Mouse (Mus musculus): ENCODE data around the gene Gng7. TPM values are rescaled to one million over a fixed set of nuclear protein-coding genes. Genes with fewer than 3 reads are reported as not detected.
"Not testable (repeated sequence)": the region's sequence is repeated elsewhere in the genome, so short reads cannot be mapped to it uniquely, and the experiment has no call there.

Gng7 gene
- total RNA-seq (2021), result under 1 TPM; 0.13 to 0.34 TPM

DNA sequence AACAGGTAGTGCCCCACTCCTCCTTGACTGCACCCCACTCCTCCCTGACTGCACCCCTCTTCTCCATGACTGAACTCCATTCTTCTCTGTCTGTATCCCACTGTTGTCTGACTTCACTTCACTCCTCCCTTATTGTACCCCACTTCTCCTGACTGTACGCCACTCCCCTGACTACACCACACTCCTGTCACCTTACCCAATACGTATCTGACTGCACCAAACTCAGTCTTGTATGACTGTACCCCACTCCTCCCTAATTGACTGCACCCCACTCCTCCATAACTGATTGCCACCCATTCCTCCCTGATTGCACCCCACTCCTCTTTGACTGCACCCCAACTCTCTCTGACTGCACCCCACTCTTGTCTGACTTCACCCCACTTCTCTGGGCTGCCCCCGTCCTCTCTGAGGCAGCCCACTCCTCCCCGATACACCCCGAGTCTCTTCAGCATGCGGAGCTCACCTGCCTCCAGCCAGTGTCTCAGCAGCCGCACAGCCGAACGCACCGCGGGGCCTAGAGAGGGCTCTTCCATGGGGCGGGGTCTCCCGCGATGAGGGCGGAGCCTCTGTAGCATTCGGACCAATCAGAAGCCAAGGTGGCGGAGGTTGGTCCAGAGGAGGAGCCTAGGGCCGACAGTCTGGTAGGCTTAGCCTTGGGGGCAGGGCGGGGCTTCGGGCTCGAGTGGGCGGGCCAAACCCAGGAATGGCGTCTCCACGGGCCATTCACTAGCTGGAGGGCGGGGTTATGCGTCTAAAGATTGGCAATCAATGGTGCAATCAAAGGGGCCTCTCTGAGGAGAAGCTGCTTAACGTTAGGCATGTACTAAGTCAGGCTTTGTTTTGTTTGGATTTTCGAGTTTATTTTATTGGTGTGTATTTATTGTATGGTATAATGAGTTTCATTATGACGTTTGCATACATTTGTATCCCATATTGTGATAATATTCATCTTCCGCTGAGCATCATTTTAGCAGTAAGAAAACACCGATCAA, at the start of gene Gng7:
TSS of gene Gng7 (minus strand) at position 553 of the 992 bp plus-strand sequence.
- intact Hi-C loops (cut with DNase I), result loop anchor here (5.0 kb wide), 1 partner anchor 163 kb away; the partner anchor contains the start of gene Eef2
- DNase-seq (ENCODE audit: low spot score), result peak; percentile 75

DNA sequence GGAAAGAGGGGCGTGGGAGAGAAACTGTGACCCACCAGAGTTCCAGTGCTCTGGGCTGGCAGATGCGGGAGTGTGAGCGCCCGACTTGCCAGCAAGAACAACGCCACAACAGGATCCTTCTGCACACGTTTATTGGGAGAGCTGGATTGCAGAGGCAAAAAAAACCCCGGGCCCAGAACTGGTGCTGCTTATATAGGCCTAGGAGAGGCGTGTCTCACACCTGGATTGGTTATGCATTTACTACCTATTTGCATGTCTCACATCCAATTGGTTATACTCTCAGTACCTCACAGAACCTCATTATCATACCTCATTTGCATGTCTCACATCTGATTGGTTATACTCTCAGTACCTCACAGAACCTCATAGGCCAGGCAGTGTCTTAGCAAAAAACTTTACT, 49.8 kb upstream of the Gng7 start:
- intact Hi-C loops (cut with DNase I); DNase-seq (ENCODE audit: low spot score): not testable (repeated sequence)

DNA sequence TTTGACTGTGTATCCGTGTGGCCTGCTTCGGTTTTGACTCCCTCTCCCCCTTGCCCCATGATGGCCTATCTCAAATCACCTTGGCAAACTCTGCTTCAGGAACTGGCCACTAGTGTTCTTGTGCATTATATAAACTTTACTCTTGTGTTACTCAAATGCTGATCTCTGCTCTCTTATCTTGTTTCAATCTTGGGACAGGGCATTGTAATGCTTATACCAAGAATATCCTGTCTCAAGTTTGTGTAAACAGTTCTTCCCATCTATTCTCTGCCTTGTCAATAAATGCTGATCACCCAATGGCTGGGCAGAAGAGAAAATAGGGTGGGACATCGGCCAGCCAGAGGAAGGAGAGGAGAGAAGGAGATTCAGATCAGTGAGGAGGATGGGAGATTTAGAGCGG, 48.0 kb upstream of the Gng7 start:
- intact Hi-C loops (cut with DNase I), result no loop called here
- no peak for DNase-seq (ENCODE audit: low spot score)

DNA sequence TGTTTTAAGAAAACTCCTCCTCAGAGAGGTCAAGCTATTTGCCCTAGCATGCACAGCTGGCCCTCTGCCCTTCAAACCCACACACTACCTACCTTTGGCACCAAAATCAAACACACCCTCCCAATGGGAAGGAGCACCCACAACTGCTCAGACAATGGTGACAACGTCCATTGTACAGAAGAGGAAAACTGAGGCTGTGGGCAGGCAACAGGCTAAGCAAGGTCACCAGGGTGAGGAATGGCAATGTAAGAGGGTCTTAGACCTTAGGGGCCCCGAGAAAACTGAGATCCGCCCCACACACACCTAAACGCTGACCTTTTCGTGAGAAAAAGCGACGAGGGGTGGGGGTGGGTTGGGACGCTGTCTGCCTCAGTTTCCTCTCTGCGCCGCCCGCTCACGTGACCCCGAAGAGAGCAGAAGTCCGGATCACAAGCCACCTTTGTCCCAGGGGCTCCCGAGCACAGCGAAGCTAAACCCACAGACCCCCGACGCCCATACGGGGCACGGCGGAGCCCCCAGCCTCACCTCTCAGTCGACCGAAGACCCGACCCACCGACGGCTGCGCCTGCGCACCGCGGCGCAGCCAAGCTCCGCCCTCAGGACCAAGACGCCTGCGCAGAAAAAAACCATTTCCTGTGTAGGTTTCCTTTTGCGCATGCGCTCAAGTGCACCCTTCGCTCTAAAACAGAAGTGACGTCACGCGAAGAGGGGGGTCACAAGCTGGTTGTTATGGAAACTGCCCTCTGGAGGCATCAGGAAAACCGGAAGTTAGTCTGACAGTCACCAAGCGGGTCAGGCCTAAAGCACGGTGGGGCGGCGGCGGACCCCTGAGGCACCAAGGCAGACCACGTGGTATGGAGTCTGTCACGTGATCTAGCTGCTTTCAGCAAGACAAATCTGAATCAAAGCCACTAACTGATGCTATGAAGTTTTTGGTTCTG, 45.1 kb upstream of the Gng7 start, which contains the start of gene Sgta:
TSS of gene Sgta (minus strand) at position 579 of the 941 bp plus-strand sequence.
- intact Hi-C loops (cut with DNase I), result no loop called here
- DNase-seq (ENCODE audit: low spot score), result peak; percentile 99

DNA sequence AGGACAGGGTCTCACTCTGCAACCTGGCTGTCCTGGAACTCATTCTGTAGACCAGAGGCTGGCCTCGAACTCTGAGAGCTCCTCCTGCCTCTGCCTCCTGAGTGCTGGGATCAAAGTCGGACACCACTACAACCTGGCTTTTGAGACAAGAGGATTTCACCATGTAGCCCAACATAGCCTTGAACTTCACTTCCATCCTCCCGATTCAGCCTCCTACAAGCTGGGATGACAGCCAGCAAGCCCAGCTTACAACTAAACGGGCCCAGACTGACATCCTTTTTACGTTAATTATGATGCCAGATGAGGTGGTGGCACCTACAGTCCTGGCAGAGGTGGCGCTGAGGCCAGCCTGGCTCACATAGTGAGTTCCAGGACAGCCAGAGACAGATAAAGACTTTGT, 44.2 kb upstream of the Gng7 start:
- intact Hi-C loops (cut with DNase I), result no loop called here
- DNase-seq (ENCODE audit: low spot score), result no peak

DNA sequence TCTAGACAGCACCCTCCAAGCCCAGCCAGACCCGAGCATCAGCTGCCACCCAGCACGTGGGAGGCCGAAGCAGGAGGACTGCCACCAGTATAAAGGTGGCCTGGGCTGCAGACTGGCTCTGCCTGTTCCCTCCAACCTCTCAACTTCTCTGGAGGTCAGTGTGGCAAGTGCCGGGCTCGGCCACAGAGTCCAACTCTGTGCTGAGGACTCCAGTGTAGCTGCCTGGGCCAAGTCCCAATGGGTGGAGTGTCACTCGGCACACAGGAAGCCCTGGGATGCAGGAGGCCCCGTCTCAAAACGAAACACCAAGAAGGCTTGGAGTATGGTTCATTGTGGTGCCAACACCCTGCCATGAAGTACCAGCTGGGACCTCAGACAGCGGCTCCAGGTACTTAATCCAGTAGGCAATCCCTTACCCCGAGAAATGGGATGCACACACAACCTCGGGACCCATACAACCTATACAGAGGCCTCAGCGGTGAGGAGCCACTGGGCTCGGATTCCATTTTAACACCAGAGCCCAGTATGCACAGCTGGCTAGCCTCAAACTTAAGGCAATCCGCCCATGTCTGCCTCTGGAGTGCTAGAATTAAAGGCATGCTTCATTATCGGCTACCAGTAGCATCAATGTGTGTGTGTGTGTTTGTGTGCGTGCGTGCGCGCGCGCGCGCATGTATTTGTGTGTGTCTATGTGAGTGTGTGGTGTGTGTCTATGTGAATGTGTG, 42.8 kb upstream of the Gng7 start:
- intact Hi-C loops (cut with DNase I), result no loop called here
- no peak for DNase-seq (ENCODE audit: low spot score)

DNA sequence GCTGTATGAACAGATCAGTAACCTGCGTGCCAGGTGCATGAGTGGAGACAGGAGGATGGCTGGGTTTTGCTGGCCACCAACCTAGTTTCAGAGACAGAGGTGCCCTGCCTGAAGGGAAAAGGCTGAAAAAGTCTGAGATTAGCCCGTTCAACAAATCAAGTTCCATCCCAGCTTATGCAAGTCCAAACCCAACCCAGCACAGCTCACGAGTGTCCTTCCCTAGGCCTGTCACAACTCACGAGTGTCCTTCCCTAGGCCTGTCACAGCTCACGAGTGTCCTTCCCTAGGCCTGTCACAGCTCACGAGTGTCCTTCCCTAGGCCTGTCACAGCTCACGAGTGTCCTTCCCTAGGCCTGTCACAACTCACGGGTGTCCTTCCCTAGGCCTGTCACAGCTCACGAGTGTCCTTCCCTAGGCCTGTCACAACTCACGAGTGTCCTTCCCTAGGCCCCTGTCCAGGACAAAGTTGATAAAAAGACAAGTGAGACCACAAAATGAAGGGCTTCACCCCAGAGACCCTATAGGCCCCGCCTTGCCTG, 41.1 kb upstream of the Gng7 start:
- not testable (repeated sequence) for DNase-seq (ENCODE audit: low spot score)
- intact Hi-C loops (cut with DNase I), result loop anchor here (1.0 kb wide), 1 partner anchor 17 kb away; no protein-coding TSS in a partner anchor

DNA sequence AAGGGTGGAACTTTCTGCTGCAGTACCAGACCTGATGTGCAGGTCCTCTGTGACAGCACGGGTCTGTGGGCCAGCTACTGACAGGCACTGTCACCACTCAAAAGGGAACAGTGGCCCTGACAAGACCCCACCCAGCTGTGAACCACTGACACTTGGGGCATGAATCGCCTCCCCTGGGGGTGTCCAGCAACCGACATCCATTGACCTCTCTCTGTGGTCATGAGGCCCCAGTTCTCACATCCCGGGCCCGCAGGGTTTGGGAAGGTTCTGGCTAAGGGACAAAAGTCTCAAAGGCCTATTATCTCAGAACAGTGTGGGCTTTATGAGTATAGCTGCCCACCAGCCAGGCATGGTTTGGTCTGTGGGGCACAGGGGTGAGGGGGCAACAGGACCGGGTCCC, 40.4 kb upstream of the Gng7 start:
- intact Hi-C loops (cut with DNase I), result no loop called here
- DNase-seq (ENCODE audit: low spot score), result no peak

DNA sequence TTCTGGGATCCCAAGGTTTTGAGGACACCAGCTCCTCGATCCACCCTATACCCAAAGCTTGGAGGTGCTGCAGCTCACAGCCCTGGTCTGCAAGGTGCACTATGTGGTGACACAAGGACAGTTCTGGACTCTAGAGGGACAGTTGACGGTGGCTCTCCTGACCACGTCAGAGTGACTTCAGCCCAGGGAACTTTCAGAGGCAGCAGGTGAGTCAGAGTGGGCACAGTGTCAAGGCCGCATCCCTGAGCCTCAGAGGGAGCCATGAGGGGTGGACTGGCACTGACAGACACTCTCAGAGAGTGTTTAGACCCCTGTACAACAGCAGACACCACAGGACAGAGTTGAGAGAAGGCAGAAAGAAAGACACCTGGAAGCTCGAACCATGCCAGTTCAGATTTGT, 37.8 kb upstream of the Gng7 start:
- DNase-seq (ENCODE audit: low spot score), result no peak
- intact Hi-C loops (cut with DNase I), result no loop called here

DNA sequence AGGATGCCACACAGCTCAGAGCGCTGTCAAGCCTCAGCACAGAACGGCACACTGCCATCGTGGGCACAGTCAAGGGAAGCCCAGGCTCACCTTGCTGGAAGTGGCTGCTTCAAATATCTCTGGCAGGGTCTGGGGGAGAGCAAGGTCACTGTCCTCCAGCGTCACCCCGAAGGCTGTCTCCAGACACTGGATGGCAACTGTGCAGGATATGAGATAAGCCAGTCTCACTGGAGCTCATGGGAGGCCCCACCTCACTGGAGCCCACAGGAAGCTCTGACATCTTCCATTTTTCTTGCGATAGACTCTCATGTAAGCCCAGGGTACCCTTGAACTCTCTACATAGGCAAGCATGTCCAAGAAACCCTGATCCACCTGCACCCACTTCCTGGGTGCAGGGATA, 36.4 kb upstream of the Gng7 start:
- DNase-seq (ENCODE audit: low spot score), result no peak

DNA sequence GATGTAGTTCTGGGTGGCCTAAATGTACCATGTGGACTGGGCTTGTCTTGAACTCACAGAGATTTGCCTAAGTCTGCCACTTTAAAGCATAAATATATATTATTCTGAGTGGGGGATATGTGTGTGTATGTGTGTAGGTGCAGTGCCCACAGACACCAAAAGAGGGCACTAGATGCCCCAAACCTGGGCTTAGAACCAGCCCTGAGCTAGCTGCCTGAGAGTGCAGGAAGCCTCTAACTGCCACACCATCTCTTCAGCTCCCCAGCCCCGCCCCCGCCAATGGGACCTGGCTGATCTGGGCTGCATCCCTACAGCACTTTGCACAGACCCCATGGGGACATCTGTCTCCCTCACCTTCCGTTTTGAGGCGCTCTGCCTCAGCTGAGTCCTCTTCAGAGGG, 35.9 kb upstream of the Gng7 start:
- no peak for DNase-seq (ENCODE audit: low spot score)
- intact Hi-C loops (cut with DNase I), result no loop called here

More for the DNA sequence above, 36.4 kb upstream of the Gng7 start:
- intact Hi-C loops (cut with DNase I), result no loop called here

DNA sequence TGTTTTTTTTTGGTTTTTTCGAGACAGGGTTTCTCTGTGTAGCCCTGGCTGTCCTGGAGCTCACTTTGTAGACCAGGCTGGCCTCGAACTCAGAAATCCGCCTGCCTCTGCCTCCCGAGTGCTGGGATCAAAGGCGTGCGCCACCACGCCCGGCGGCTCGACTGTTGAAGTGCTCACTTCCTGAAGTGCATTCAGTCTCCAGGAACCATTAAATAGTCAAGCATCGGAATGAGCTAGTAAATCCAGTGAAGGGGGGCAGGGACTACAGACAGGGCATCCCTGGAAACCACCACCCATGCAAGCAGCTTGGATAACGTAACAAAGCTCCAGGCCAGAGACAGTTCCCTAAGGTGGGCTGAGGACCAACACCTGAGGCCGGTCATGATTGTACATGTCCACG, 30.5 kb upstream of the Gng7 start:
- intact Hi-C loops (cut with DNase I); DNase-seq (ENCODE audit: low spot score): not testable (repeated sequence)

DNA sequence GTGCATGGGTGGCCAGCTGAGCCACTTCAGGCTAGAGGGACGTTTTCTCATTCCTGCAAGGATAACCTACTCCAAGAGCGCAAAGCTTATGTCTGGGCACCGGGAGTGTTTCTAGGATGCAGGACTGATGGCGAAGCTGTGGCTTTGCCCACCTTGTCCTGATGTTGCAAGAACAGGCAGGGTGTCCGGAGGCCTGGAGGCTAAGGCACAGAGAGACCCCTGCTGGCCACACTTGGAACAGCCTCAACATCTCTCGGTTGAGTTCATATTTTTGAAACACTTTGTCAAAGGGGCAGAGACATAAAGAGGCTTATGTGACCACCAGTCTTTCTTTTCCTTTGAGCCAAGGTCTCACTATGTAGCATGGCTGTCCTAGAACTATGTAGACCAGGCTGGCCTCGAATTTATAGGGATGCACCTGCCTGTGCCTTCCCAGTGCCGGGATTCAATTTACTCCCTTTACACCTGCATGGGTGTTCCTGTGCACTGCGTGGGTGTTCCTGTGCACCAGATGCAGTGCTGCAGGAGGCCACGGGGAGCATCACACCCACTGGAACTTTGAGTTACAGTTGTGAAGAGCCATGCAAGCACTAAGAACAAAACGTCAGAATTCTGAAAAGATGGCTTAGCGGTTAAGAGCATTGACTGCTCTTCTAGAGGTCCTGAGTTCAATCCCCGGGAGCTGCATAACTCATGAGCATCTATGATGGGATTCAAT, 26.9 kb upstream of the Gng7 start:
- no peak for DNase-seq (ENCODE audit: low spot score)
- intact Hi-C loops (cut with DNase I), result loop anchor here (1.0 to 2.0 kb wide), 2 partner anchors 25 to 42 kb away; no protein-coding TSS in a partner anchor

DNA sequence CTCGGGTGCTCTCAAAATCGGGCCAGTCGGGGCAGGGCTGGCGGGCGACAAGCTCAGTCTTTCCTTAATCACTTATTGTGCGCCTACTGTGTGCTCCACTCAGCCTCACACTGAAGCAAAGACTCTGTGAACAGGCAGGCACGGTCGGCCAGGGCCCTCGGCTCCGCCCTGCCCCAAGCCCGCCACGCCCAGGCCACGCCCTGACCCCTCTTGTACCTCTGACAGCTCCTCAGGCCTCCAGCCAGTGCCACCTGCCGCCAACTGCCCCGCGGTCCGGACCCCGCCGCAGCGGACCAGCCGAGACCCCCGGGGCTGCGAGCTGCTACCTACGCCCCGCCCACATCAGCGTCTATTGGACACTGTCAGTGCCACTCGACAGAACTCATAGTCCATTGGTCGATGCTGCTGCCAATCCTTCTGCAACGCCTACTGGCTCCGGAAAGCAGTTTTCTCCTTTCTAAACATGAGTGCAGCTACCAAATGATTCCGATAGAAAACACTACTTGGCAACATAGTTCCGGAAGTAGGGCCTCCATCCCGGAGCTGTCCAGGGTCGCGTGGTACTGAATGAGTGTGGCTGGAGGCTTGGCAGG, 22.3 kb upstream of the Gng7 start, which contains the start of gene Slc39a3:
TSS of gene Slc39a3 (minus strand) at position 439 of the 593 bp plus-strand sequence.
- DNase-seq (ENCODE audit: low spot score), result peak; percentile 98
- intact Hi-C loops (cut with DNase I), result no loop called here

DNA sequence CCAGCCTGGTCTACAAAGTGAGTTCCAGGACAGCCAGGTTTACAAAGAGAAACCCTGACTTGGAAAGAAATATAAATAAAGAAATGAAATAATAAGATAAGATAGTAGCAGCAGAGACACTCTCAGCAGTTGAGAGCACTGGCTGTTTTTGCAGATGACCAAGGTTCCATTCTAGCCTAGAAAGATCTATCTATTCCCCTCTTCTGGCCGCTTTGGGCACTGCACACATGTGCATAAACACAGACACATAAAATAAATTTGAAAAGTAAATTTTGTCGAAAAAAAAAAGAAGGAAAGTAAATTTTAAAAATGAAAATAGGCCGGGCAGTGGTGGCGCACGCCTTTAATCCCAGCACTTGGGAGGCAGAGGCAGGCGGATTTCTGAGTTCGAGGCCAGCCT, 21.5 kb upstream of the Gng7 start:
- DNase-seq (ENCODE audit: low spot score), result no peak
- intact Hi-C loops (cut with DNase I), result no loop called here

DNA sequence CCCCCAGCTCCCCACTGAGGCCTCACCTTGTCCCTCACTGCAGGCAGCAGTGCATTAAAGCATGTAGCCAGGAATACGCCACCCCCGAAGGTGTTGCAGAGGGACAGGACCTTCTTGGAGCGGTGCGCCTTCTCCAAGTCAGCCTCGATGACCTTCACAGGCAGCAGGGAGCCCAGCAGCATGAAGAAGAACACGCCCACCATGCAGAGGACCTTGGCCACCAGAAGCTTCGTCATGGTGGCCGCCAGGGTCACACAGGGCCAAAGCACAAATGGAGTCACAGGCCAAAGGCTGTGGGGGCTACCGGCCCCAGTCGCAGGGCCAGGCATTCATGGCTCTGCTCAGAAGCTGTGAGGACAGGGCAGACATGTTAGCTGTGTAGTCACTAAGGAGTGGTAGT, 18.8 kb upstream of the Gng7 start:
- intact Hi-C loops (cut with DNase I), result no loop called here
- no peak for DNase-seq (ENCODE audit: low spot score)

DNA sequence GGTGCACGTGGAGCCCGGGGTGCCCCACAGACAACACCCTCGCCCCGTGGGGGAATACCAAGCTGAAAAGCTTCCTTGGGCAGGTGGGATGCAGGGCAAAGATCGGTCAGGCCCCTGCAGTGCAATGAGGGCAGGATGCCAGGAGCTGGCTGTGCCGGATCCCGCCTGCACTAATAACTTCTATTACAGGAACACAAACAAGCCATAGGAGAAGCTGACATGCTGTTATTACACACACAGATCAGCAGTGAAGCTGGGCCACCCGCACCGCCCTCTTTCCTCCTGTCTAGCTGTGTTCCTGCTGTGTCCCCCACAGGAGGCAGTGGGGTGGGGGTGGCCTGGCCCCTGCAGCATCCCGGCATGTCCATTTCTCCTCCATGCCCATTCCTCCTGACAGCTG, 14.3 kb upstream of the Gng7 start:
- intact Hi-C loops (cut with DNase I), result no loop called here
- no peak for DNase-seq (ENCODE audit: low spot score)

DNA sequence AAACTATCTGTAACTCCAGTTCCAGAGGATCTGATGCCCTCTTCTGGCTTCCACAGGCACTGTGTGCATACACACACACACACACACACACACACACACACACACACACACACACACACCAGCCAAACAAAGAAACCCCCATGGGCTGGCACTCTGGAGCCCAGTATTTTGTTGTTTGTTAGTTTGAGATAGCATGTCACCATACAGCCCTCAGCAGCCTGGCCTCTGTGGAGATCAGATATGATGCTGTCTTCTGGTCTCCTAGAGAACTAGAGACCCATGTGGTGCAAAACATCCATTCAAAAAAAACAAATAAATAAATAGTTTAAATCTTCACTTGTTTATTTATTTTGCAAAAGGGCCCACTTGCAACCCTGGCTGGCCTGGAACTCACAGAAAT, 13.5 kb upstream of the Gng7 start:
- intact Hi-C loops (cut with DNase I), result no loop called here
- DNase-seq (ENCODE audit: low spot score), result no peak

Data from heart, postnatal 25 days (tissue).